Mouse (Mus musculus) heart, adult 2 months (tissue): ENCODE measurements around the gene Camta1. TPM values are rescaled to one million over a fixed set of nuclear protein-coding genes. Genes with fewer than 3 reads are reported as not detected.

ENCODE experiments used
- DNase-seq, 2 experiments: peaks; one replicate each; pipeline ENCODE4 v3.0.0; 2021
- H3K27ac ChIP-seq: fragments of 200-600 bp; 2 replicates; pipeline ENCODE4 v1.8.1; 2022
- H3K27me3 ChIP-seq: fragments of 200-500 bp; 2 replicates; pipeline ENCODE4 v1.6.1; 2012; ENCODE audit warnings: mild to moderate bottlenecking, low read length, inconsistent platforms, mixed read lengths; ENCODE audit not compliant: control insufficient read depth, insufficient read depth
- H3K36me3 ChIP-seq: fragments of 200-500 bp; 2 replicates; pipeline ENCODE4 v1.6.1; 2012; ENCODE audit warnings: low read length, inconsistent platforms; ENCODE audit not compliant: control insufficient read depth, insufficient read depth
- H3K4me1 ChIP-seq: fragments of 200-500 bp; 2 replicates; pipeline ENCODE4 v1.6.1; 2011; ENCODE audit warnings: low read length; ENCODE audit not compliant: control insufficient read depth, insufficient read depth
- H3K4me3 ChIP-seq: fragments of 200-600 bp; 2 replicates; pipeline ENCODE4 v1.8.1; 2022
- H3K79me2 ChIP-seq: fragments of 200-500 bp; replicated peaks from 2 replicates; pipeline ENCODE4 v1.6.1; 2012; ENCODE audit warnings: mild to moderate bottlenecking, inconsistent platforms, low read length, moderate library complexity, mixed read lengths; ENCODE audit not compliant: control insufficient read depth, insufficient read depth
- H3K9ac ChIP-seq: fragments of 200-500 bp; 2 replicates; pipeline ENCODE4 v1.6.1; 2012; ENCODE audit warnings: low read depth, mild to moderate bottlenecking, control low read depth, inconsistent platforms, low read length, mixed read lengths
- CTCF ChIP-seq: fragments of 200-600 bp; IDR thresholded peaks from 2 replicates; pipeline ENCODE4 v1.8.1; 2022; ENCODE audit warnings: antibody characterized with exemption, mild to moderate bottlenecking, moderate library complexity
- EP300 ChIP-seq: fragments of 200-500 bp; IDR thresholded peaks from 2 replicates; pipeline ENCODE4 v1.6.1; 2011; ENCODE audit warnings: low read depth, low read length, control low read depth; ENCODE audit not compliant: insufficient read depth
- POLR2A ChIP-seq: fragments of 200-500 bp; IDR thresholded peaks from 2 replicates; pipeline ENCODE4 v1.6.1; 2011; ENCODE audit warnings: mild to moderate bottlenecking, low read depth, low read length, control low read depth; ENCODE audit not compliant: insufficient read depth
- WGBS: fragments of 180-500 bp; shearing (Covaris S2); methylation state at CpG from one replicate; pipeline ENCODE4 v1.1.7; 2018; 5-methylcytosine and 5-hydroxymethylcytosine counted together
- intact Hi-C: fragments of 180-260 bp; cut with DNase I; formaldehyde crosslinking; loops from one replicate; pipeline ENCODE4 v1.15.1; 2025
- polyA plus RNA-seq: library from polyadenylated mRNA; depleted of rRNA; stranded (reverse); fragments of >200 nt; gene quantifications from 2 replicates; pipeline ENCODE4 v1.2.3, GENCODE M21; 2012
- total RNA-seq, 2 experiments: library from RNA; stranded (reverse); gene quantifications; 2 replicates each; pipeline ENCODE4 v1.2.3; 2021

Gene Camta1
- total and polyA plus RNA-seq, 3 experiments, result 39.4 to 234 (median 208) TPM

DNA sequence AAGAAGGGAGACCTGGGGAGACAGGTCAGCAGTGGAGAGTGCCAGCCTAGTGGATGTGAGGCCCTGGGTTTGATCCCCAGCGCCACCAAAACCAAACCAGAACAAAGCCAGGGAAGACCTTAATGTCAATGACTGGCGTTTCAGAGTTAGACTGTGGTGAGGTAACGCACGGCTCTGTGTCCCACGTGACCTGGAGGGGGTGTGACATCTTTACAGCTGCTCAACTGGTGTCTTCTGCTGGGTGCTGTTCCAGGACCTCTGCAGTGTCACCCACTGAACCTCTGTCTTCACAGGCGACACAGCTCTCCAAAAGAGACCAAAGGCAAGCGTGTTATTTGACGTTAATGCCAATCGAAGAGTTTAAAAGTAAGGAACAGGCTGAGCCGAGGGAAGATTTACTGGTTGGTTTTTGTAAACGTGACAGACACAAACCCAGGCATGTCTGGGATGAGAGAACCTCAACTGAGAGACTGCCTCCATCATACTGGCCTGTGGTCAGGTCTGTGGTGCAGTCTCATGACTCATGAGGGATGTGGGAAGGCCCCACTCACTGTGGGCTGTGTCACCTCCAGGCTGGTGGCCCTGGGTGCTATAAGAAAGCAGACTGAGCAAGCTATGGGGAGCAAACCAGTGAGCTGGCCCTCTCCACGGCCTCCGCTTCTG is 855.9 kb downstream of the Camta1 start:
- 91% methylated on average over 13 of the region's 13 CpGs for WGBS
- Histone ChIP-seq H3K9ac (no peak overlapping the region), H3K4me3 (no peak overlapping the region), H3K27ac (no peak overlapping the region), H3K36me3 (no peaks in the 10 kb centered on the region), H3K79me2 (no peaks in the 10 kb centered on the region), H3K27me3 (no peaks in the 10 kb centered on the region), H3K4me1 (no peaks in the 10 kb centered on the region)
- no peak for DNase-seq
- intact Hi-C loops, result no loop called here
- no peak for TF ChIP-seq CTCF

DNA sequence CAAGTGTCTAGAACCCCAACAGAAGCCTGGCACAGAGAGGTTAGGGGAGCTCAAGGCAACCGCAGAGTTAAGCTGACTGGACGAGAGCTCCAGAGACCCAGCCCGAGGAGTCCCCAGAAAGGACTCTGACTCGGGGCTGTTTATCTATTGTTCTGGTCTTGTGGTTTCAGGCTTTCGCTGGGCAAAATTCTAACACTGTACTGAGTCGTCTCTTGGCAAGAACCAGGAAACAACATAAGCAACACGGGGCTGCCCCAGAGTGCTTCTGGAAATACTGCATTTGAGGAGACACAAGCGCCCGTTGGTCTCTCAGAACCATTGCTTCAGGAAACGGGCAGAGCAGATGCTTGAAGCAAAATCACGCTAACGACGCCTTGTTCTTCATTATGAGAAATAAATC is 860.3 kb downstream of the Camta1 start:
- H3K27ac ChIP-seq, result no peak overlapping the region
- 64% methylated on average over 13 of the region's 13 CpGs for WGBS
- no peak for DNase-seq
- H3K27me3 ChIP-seq, result no peaks in the 10 kb centered on the region
- H3K36me3 ChIP-seq, result no peaks in the 10 kb centered on the region
- no peak overlapping the region for H3K4me3 ChIP-seq
- no peaks in the 10 kb centered on the region for H3K4me1 ChIP-seq
- intact Hi-C loops, result no loop called here
- TF ChIP-seq EP300 (no peak), POLR2A (no peak), CTCF (no peak)
- no peak overlapping the region for H3K9ac ChIP-seq
- no peaks in the 10 kb centered on the region for H3K79me2 ChIP-seq

DNA sequence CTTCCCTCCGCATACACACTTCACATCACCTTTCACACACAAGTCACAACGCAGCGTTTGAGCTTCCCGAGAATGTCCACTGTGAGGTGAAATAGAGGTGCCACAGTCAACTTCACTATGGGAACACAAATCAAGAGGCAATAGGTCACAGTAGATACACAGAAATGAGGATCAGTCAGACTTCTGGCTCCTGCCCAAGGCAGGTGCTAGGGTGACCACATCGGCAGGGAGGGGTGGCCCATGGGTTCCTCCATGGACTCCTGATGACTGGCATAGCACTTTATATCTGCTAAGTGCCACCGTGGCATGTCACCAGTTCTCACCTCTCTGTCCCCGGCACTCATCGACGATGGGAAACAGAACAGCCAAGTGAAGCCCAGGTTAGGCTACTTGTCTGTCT is 863.0 kb downstream of the Camta1 start:
- Histone ChIP-seq H3K36me3 (no peaks in the 10 kb centered on the region), H3K27ac (no peak overlapping the region), H3K4me1 (no peaks in the 10 kb centered on the region), H3K79me2 (no peaks in the 10 kb centered on the region), H3K27me3 (no peaks in the 10 kb centered on the region), H3K4me3 (no peak overlapping the region), H3K9ac (no peak overlapping the region)
- intact Hi-C loops, result no loop called here
- DNase-seq, result no peak
- 88% methylated on average over 9 of the region's 9 CpGs for WGBS
- TF ChIP-seq POLR2A, result no peak
- no peak for TF ChIP-seq EP300
- no peak for TF ChIP-seq CTCF

DNA sequence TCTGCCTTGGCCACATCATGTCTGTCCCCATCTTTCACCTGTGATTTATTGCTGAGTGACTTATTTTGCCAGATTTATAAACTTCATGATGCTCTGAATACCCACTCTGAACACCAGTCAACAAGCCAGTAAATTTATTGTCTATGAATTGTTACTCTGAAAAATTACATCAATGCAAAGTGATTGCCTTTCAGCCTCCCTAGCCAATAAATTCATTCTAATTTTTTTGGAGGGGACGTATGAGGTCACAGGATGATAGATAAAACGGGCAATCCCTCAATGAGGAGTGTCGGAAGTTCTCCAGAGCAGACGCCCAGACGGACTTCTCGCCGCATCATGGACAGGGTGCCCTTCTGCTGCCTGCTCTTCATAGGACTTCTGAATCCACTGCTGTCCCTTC is 864.9 kb downstream of the Camta1 start, which contains the start of gene Uts2:
TSS of gene Uts2 (plus strand) at position 301 of the 400 bp plus-strand sequence.
- TF ChIP-seq CTCF, result no peak
- no peak for TF ChIP-seq EP300
- TF ChIP-seq POLR2A, result no peak
- Histone ChIP-seq H3K27me3 (no peaks in the 10 kb centered on the region), H3K79me2 (no peaks in the 10 kb centered on the region), H3K36me3 (no peaks in the 10 kb centered on the region), H3K27ac (no peak within 1 kb of the TSS), H3K4me1 (no peaks in the 10 kb centered on the region), H3K4me3 (no peak within 1 kb of the TSS), H3K9ac (no peak within 1 kb of the TSS)
- intact Hi-C loops, result no loop called here
- WGBS, result 73% methylated on average over 7 of the region's 7 CpGs
- DNase-seq, result no peak

DNA sequence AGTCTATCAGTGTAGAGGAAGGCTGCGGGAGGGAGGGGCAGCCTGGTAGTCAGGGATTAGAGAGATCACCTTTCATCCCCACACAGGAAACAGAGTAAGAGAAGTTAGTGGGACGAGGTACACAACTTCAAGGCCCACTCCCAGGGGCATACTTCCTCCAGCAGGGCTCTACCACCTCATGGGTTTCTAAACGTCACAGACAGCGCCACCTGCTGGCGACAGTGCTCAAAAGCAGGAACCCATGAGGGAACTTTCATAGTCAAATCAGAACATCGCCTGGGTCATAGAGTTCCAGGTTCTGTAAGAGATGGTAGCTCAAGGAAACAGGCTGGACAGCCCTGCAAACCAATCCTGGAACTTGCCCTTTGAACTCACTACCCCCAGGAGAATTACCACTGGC is 871.5 kb downstream of the Camta1 start:
- DNase-seq, result no peak
- no peak overlapping the region for H3K4me3 ChIP-seq

DNA sequence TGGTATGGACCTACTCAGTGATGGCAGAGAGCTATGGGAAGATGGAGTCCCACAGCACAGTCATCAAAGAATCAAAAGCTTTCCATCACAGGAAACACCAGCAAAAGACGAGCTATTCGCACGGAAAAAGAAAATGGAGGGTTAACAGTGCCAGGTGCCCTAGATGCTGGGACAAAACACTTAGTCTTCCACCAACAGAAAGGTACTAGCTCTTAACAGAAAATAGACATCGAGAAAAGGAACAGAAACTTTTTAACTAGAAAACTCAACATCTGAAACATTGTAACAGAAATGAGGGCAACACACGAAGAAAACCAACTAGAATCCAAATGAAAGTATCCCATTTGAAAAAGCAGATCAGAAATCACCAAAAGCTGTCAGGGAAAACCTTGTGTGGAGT is 881.5 kb downstream of the Camta1 start:
- no peak overlapping the region for H3K9ac ChIP-seq
- H3K27me3 ChIP-seq, result no peaks in the 10 kb centered on the region
- no peaks in the 10 kb centered on the region for H3K36me3 ChIP-seq
- TF ChIP-seq POLR2A, result no peak
- H3K4me1 ChIP-seq, result no peaks in the 10 kb centered on the region
- H3K27ac ChIP-seq, result no peak overlapping the region
- no peak overlapping the region for H3K4me3 ChIP-seq
- 80% methylated on average over 5 of the region's 5 CpGs for WGBS
- intact Hi-C loops, result no loop called here
- DNase-seq, result no peak
- H3K79me2 ChIP-seq, result no peaks in the 10 kb centered on the region

More for the DNA sequence above, 871.5 kb downstream of the Camta1 start:
- Histone ChIP-seq H3K9ac (no peak overlapping the region), H3K27ac (no peak overlapping the region), H3K36me3 (no peaks in the 10 kb centered on the region), H3K4me1 (no peaks in the 10 kb centered on the region), H3K27me3 (no peaks in the 10 kb centered on the region), H3K79me2 (no peaks in the 10 kb centered on the region)
- intact Hi-C loops, result no loop called here
- WGBS, result 40% methylated on average over 6 of the region's 6 CpGs
- no peak for TF ChIP-seq EP300
- TF ChIP-seq CTCF, result peak; percentile 60
